12 mouse cellular contexts compared by ENCODE assay signal in genomic region chr7:130785923-130786575, GRCm38 (mm10). TPM values are rescaled to one million over a fixed set of nuclear protein-coding genes. Genes with fewer than 3 reads are reported as not detected.
A peak's percentile ranks its signal among the peaks of the same experiment; 100 is the strongest.
DNase-seq lines count a peak whose midpoint lies in the region; ATAC-seq and TF ChIP-seq lines count a peak whose summit lies in the region.
"Had no signal": no experiment of that assay in that cellular context is flagged by ENCODE, and none has a peak within 500 bp of the region (broad histone marks: within the 10 kb centered on the region; RNA-seq: fewer than 3 reads in every experiment).

No protein-coding gene starts in this region.

- no peak overlapping the region for H3K4me2 ChIP-seq in intestine, embryonic 14.5 days (ENCODE audit: low read length)
- no peak overlapping the region for H3K4me2 ChIP-seq in intestine, postnatal 0 days (replicated peaks; ENCODE audit: low read depth)
- no peak overlapping the region for H3K4me2 ChIP-seq in intestine, embryonic 16.5 days (ENCODE audit: low read depth, low read length)
- H3K4me2 ChIP-seq in hindbrain, postnatal 0 days (ENCODE audit: low read depth, low read length): no peak overlapping the region
- H3K4me2 ChIP-seq: forebrain, embryonic 15.5 days; liver, embryonic 13.5 days had no signal

- no peak overlapping the region for H3K9ac ChIP-seq in intestine, embryonic 14.5 days (ENCODE audit: low read length)
- H3K9ac ChIP-seq in intestine, postnatal 0 days (ENCODE audit: low read depth, low read length): no peak overlapping the region
- H3K9ac ChIP-seq in intestine, embryonic 16.5 days (ENCODE audit: low read depth, low read length): no peak overlapping the region
- H3K9ac ChIP-seq in hindbrain, postnatal 0 days (replicated peaks; ENCODE audit: low read length): no peak overlapping the region
- H3K9ac ChIP-seq: forebrain, embryonic 15.5 days; liver, embryonic 13.5 days had no signal

- H3K27me3 ChIP-seq in intestine, embryonic 14.5 days (replicated peaks; ENCODE audit: control insufficient read depth, insufficient read depth, low read length): no peaks in the 10 kb centered on the region
- no peaks in the 10 kb centered on the region for H3K27me3 ChIP-seq in intestine, postnatal 0 days (replicated peaks; ENCODE audit: control insufficient read depth, insufficient read depth, low read length)
- H3K27me3 ChIP-seq in Patski: no peaks in the 10 kb centered on the region
- no peaks in the 10 kb centered on the region for H3K27me3 ChIP-seq in intestine, embryonic 16.5 days (replicated peaks; ENCODE audit: control insufficient read depth, insufficient read depth, low read length)
- H3K27me3 ChIP-seq in hindbrain, postnatal 0 days (ENCODE audit: insufficient read depth, low read length): no peaks in the 10 kb centered on the region
- H3K27me3 ChIP-seq: forebrain, embryonic 15.5 days had no signal

- in situ Hi-C loops in Patski (cut with MboI; ENCODE audit: low pct_unique_long_range_greater_than_20kb): no loop called here

- POLR2A ChIA-PET in Patski (lab: Charles Lee): no interaction called here

- 64% methylated on average over 12 of the region's 12 CpGs for WGBS in intestine, embryonic 14.5 days
- WGBS in intestine, postnatal 0 days: 67% methylated on average over 12 of the region's 12 CpGs
- 59% methylated on average over 12 of the region's 12 CpGs for WGBS in intestine, embryonic 16.5 days
- 57% methylated on average over 12 of the region's 12 CpGs for WGBS in hindbrain, postnatal 0 days

- 0 out of 2 replicates have a peak, but pooled peaks have one; percentile 34 for ATAC-seq in intestine, embryonic 14.5 days (replicated peaks; ENCODE audit: low FRiP score, low TSS enrichment, low read depth)
- ATAC-seq in intestine, postnatal 0 days: no peak
- ATAC-seq in Patski: peak; percentile 15
- peak; percentile 50 for ATAC-seq in intestine, embryonic 16.5 days
- no peak for ATAC-seq in hindbrain, postnatal 0 days
- ATAC-seq: forebrain, embryonic 15.5 days had no signal

- H3K4me1 ChIP-seq in intestine, embryonic 14.5 days (replicated peaks; ENCODE audit: control insufficient read depth, insufficient read depth, low read length): peaks cover 7% of the 10 kb centered on the region; the same call in 1 of the 2 replicates
- H3K4me1 ChIP-seq in intestine, postnatal 0 days (replicated peaks; ENCODE audit: control insufficient read depth, insufficient read depth, low read length): no peaks in the 10 kb centered on the region
- H3K4me1 ChIP-seq in intestine, embryonic 16.5 days (ENCODE audit: control insufficient read depth, insufficient read depth, low read length): peaks cover 9% of the 10 kb centered on the region
- H3K4me1 ChIP-seq in hindbrain, postnatal 0 days (ENCODE audit: insufficient read depth, low read length): no peaks in the 10 kb centered on the region
- H3K4me1 ChIP-seq: forebrain, embryonic 15.5 days had no signal

- no peak overlapping the region for H3K4me3 ChIP-seq in intestine, embryonic 14.5 days (ENCODE audit: low read depth, low read length)
- H3K4me3 ChIP-seq in intestine, postnatal 0 days (ENCODE audit: low read depth, low read length): no peak overlapping the region
- H3K4me3 ChIP-seq in intestine, embryonic 16.5 days (ENCODE audit: low read length): no peak overlapping the region
- no peak overlapping the region for H3K4me3 ChIP-seq in hindbrain, postnatal 0 days (ENCODE audit: low read length)
- H3K4me3 ChIP-seq: forebrain, embryonic 15.5 days; liver, embryonic 13.5 days had no signal

- no peak for TF ChIP-seq CTCF in intestine, postnatal 0 days (IDR thresholded peaks at IDR 0.05; ENCODE audit: low read depth)
- TF ChIP-seq CTCF in Patski (IDR thresholded peaks at IDR 0.05): no peak
- no peak for TF ChIP-seq CTCF in hindbrain, postnatal 0 days (IDR thresholded peaks at IDR 0.05; ENCODE audit: low read depth)

- no peaks in the 10 kb centered on the region for H3K9me3 ChIP-seq in intestine, embryonic 14.5 days (ENCODE audit: control insufficient read depth, low read length)
- no peaks in the 10 kb centered on the region for H3K9me3 ChIP-seq in intestine, postnatal 0 days (ENCODE audit: control insufficient read depth)
- H3K9me3 ChIP-seq in intestine, embryonic 16.5 days (ENCODE audit: control insufficient read depth, low read length): no peaks in the 10 kb centered on the region
- no peaks in the 10 kb centered on the region for H3K9me3 ChIP-seq in hindbrain, postnatal 0 days (ENCODE audit: low read length)
- H3K9me3 ChIP-seq: forebrain, embryonic 15.5 days; liver, embryonic 13.5 days had no signal

- DNase-seq in intestine, embryonic 14.5 days (ENCODE audit: low spot score): no peak
- DNase-seq in Patski (ENCODE audit: low read depth, low spot score): no peak
- DNase-seq in kidney, postnatal 14 days: peak; percentile 87
- DNase-seq in adrenal gland, adult 2 months: no peak
- no peak for DNase-seq in hindbrain, postnatal 0 days (ENCODE audit: low spot score)
- DNase-seq: cerebellum, postnatal 36 days; gastrocnemius, postnatal 10 days; heart, postnatal 4 days; liver, embryonic 13.5 days had no signal

- H3K36me3 ChIP-seq in intestine, embryonic 14.5 days (ENCODE audit: control insufficient read depth, insufficient read depth, low read length): no peaks in the 10 kb centered on the region
- no peaks in the 10 kb centered on the region for H3K36me3 ChIP-seq in intestine, postnatal 0 days (ENCODE audit: control insufficient read depth, insufficient read depth)
- no peaks in the 10 kb centered on the region for H3K36me3 ChIP-seq in intestine, embryonic 16.5 days (ENCODE audit: control insufficient read depth, insufficient read depth, low read length)
- H3K36me3 ChIP-seq in hindbrain, postnatal 0 days (ENCODE audit: insufficient read depth, low read length): no peaks in the 10 kb centered on the region
- H3K36me3 ChIP-seq: forebrain, embryonic 15.5 days; liver, embryonic 13.5 days had no signal

- CTCF ChIA-PET in Patski (lab: Charles Lee): interaction anchor here (1.5 kb wide), 1 partner anchor 33 kb away, joined by 4 read pairs; no protein-coding TSS in a partner anchor

- no peak overlapping the region for H3K27ac ChIP-seq in intestine, embryonic 14.5 days (ENCODE audit: low read depth)
- no peak overlapping the region for H3K27ac ChIP-seq in intestine, postnatal 0 days (ENCODE audit: low read depth, low read length)
- no peak overlapping the region for H3K27ac ChIP-seq in intestine, embryonic 16.5 days (ENCODE audit: low read length)
- no peak overlapping the region for H3K27ac ChIP-seq in hindbrain, postnatal 0 days
- H3K27ac ChIP-seq: forebrain, embryonic 15.5 days; liver, embryonic 13.5 days had no signal

RNA-seq across cellular contexts. Expression of gene Btbd16, which starts 12.2 kb away (rescaled TPM):
- polyA plus RNA-seq in intestine, embryonic 14.5 days (2014; fragmentation: Nextera tagmentation; extraction: Ambion mirVana): 0.07 and 0.09 TPM in 2 replicates
- not detected in 2 replicates for polyA plus RNA-seq in intestine, postnatal 0 days (2015; fragmentation: Nextera tagmentation; extraction: Ambion mirVana)
- polyA plus RNA-seq in Patski (2021): 0.08 TPM
- 0.05 TPM in 1 of 2 replicates, not detected in the other for polyA plus RNA-seq in intestine, embryonic 16.5 days (2015; fragmentation: Nextera tagmentation; extraction: Ambion mirVana)
- total RNA-seq in adrenal gland, adult 2 months (2021): not detected
- polyA plus RNA-seq in adrenal gland, adult 2 months (2012; rRNA removed): not detected in 2 replicates
- total RNA-seq in hindbrain, postnatal 0 days (2014; rRNA removed): not detected in 2 replicates
- polyA plus RNA-seq in hindbrain, postnatal 0 days (2015; fragmentation: Nextera tagmentation; extraction: Ambion mirVana): 0.10 and 0.18 TPM in 2 replicates
- polyA plus RNA-seq: forebrain, embryonic 15.5 days; liver, embryonic 13.5 days had no signal

Comparison
In these comparisons a context has a peak if more than half of its experiments do, and no peak if none do; other contexts are left out.
1. ATAC-seq: peak in intestine, embryonic 14.5 days (single experiment), Patski (single experiment) and intestine, embryonic 16.5 days (single experiment); none in intestine, postnatal 0 days (single experiment) and hindbrain, postnatal 0 days (single experiment).